Mouse (Mus musculus) embryonic fibroblast, embryonic 13.5 days (primary cell): Measurements from ENCODE around the gene Lamtor2.

Experiments used
- CTCF ChIP-seq: IDR thresholded peaks from 2 replicates; pipeline ENCODE4 v1.5.1; 2011; ENCODE audit warnings: mild to moderate bottlenecking, control low read depth, low read length, moderate library complexity, borderline replicate concordance; ENCODE audit not compliant: insufficient read depth
- POLR2A ChIP-seq: IDR thresholded peaks from 2 replicates; pipeline ENCODE4 v1.6.1; 2011; ENCODE audit warnings: low read depth, mild to moderate bottlenecking, control low read depth, low read length, moderate library complexity

DNA sequence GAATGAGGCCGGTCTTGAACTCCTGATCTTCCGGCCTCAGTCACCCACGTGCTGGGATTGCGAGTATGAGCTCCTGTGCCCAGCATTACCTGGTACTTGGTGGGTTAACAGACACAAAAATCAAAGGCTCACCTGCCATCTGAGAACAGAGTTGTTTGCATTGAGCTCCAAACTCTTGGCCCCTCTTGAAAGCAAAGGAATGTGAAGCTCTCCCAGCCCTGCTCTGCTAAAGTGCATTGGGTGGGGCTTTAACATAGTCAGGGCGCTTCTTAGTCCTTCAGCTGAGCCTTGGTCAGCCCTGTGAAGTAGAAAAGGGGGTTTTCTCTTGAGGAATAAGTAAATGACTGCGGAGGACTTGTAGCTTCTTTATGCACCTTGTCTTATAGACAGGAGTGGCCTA is 32.9 kb upstream of the Lamtor2 start:
- TF ChIP-seq CTCF (no peak), POLR2A (no peak)
